Mouse (Mus musculus) CH12.LX (cell line): ENCODE data around the gene Tspan33. TPM values are rescaled to one million over a fixed set of nuclear protein-coding genes. Genes with fewer than 3 reads are reported as not detected.
"Not testable (repeated sequence)": the region's sequence is repeated elsewhere in the genome, so short reads cannot be mapped to it uniquely, and the experiment has no call there.

Experiments
- DNase-seq: peaks from one replicate; pipeline ENCODE4 v3.0.0-alpha.2; 2013; ENCODE audit errors: extremely low read depth
- H3K27ac ChIP-seq: 2 replicates; pipeline ENCODE4 v1.5.1; 2012; ENCODE audit warnings: low read depth, mild to moderate bottlenecking, control low read depth, moderate library complexity; ENCODE audit not compliant: insufficient read depth
- H3K27me3 ChIP-seq: replicated peaks from 2 replicates; pipeline ENCODE3; 2012; ENCODE audit warnings: inconsistent platforms
- H3K36me3 ChIP-seq, 2 experiments: replicated peaks in 1 of 2; 2 replicates each; pipeline versions ENCODE3 to v1.6.1; 2012; ENCODE audit warnings: inconsistent platforms in 1 of 2, low read length in 1 of 2, mild to moderate bottlenecking in 1 of 2, mixed read lengths in 1 of 2, moderate library complexity in 1 of 2; ENCODE audit not compliant: control insufficient read depth in 1 of 2, insufficient read depth in 1 of 2
- H3K4me1 ChIP-seq, 2 experiments: 2 replicates each; pipeline ENCODE4 v1.6.1; 2012; ENCODE audit warnings: inconsistent platforms in 1 of 2, moderate library complexity in 1 of 2; ENCODE audit not compliant: insufficient read depth in 2 of 2, control insufficient read depth in 1 of 2
- H3K4me2 ChIP-seq: 2 replicates; pipeline ENCODE4 v1.6.1; 2012; ENCODE audit warnings: low read depth, mild to moderate bottlenecking, control low read depth; ENCODE audit not compliant: poor library complexity, insufficient read depth, severe bottlenecking
- H3K4me3 ChIP-seq, 3 experiments: fragments of 150-350 bp in 1 of 3; sonication (generic) in 1 of 3; replicated peaks in 1 of 3; 2 replicates each; pipeline versions ENCODE3 to v1.5.1; 2011 to 2012; ENCODE audit warnings: low read depth in 2 of 3, low read length in 2 of 3, mild to moderate bottlenecking in 2 of 3, moderate library complexity in 2 of 3, control low read depth in 1 of 3, improper control_type of control experiment in 1 of 3, inconsistent platforms in 1 of 3, mixed read lengths in 1 of 3; ENCODE audit not compliant: poor library complexity in 1 of 3
- H3K79me2 ChIP-seq: replicated peaks from 2 replicates; pipeline ENCODE4 v1.6.1; 2012; ENCODE audit warnings: mild to moderate bottlenecking, moderate library complexity; ENCODE audit not compliant: control insufficient read depth, poor library complexity, insufficient read depth, severe bottlenecking; ENCODE audit errors: extremely low read depth
- H3K9ac ChIP-seq: 2 replicates; pipeline ENCODE4 v1.6.1; 2012; ENCODE audit warnings: low read depth, mild to moderate bottlenecking, control low read depth, moderate library complexity; ENCODE audit not compliant: insufficient read depth
- H3K9me3 ChIP-seq: replicated peaks from 2 replicates; pipeline ENCODE3; 2012; ENCODE audit warnings: low read length, inconsistent platforms, mixed read lengths
- HCFC1 ChIP-seq: IDR thresholded peaks from 2 replicates; pipeline ENCODE4 v1.6.1; 2012; ENCODE audit warnings: low read depth, mild to moderate bottlenecking, inconsistent platforms, low read length, improper control_type of control experiment
- IRF4 ChIP-seq: IDR thresholded peaks from 2 replicates; pipeline ENCODE4 v1.6.1; 2014; ENCODE audit warnings: low read depth, mild to moderate bottlenecking, inconsistent platforms, low read length, improper control_type of control experiment
- MAFK ChIP-seq: IDR thresholded peaks from 2 replicates; pipeline ENCODE4 v1.6.1; 2011; ENCODE audit warnings: low read length, improper control_type of control experiment; ENCODE audit not compliant: insufficient replicate concordance
- MXI1 ChIP-seq: IDR thresholded peaks from 2 replicates; pipeline ENCODE4 v1.6.1; 2011; ENCODE audit warnings: mild to moderate bottlenecking, low read depth, low read length, improper control_type of control experiment
- NELFE ChIP-seq: IDR thresholded peaks from 2 replicates; pipeline ENCODE4 v1.6.1; 2011; ENCODE audit warnings: low read depth, low read length, improper control_type of control experiment
- RCOR1 ChIP-seq: conservative IDR thresholded peaks from 2 replicates; pipeline ENCODE4 v1.6.1; 2012; ENCODE audit warnings: low read depth, mild to moderate bottlenecking, inconsistent platforms, low read length, improper control_type of control experiment
- SMC3 ChIP-seq: IDR thresholded peaks from 2 replicates; pipeline ENCODE4 v1.6.1; 2011; ENCODE audit warnings: low read depth, low read length, improper control_type of control experiment
- TBP ChIP-seq: conservative IDR thresholded peaks from 2 replicates; pipeline ENCODE4 v1.6.1; 2011; ENCODE audit warnings: low read depth, low read length, improper control_type of control experiment
- TCF12 ChIP-seq: IDR thresholded peaks from 2 replicates; pipeline ENCODE4 v1.6.1; 2014; ENCODE audit warnings: low read depth, mild to moderate bottlenecking, inconsistent platforms, low read length, improper control_type of control experiment
- ZMIZ1 ChIP-seq: IDR thresholded peaks from 2 replicates; pipeline ENCODE4 v1.6.1; 2012; ENCODE audit warnings: low read depth, mild to moderate bottlenecking, inconsistent platforms, low read length, improper control_type of control experiment
- dilution Hi-C: fragments of 300-500 bp; cut with MboI; formaldehyde crosslinking; loops from 2 replicates; pipeline ENCODE4 v1.14.3; 2020; ENCODE audit warnings: low sequenced_read_pairs; ENCODE audit not compliant: extremely low pct_unique_long_range_greater_than_20kb, extremely low pct_ligation_motif_present
- in situ Hi-C: fragments of 300-500 bp; cut with MboI; formaldehyde crosslinking; loops from 3 replicates; pipeline ENCODE4 v1.14.3; 2019; ENCODE audit warnings: low sequenced_read_pairs, low pct_ligation_motif_present, low pct_unique_long_range_greater_than_20kb, mixed read lengths
- polyA plus RNA-seq: library from polyadenylated mRNA; unstranded; fragments of >175 nt; gene quantifications from 2 replicates; pipeline ENCODE4 v1.2.1, GENCODE M21; 2012; ENCODE audit warnings: low read depth; ENCODE audit not compliant: insufficient read length
- total RNA-seq, 2 experiments: library from RNA; depleted of rRNA; stranded (reverse); fragments of 300-350 nt in 1 of 2; fragments of >200 nt in 1 of 2; gene quantifications; 2 replicates each; pipeline ENCODE4 v1.2.3; 2012 to 2014

Tspan33 gene
- total and polyA plus RNA-seq, 3 experiments = 8.5 to 12.2 (median 10.4) TPM

DNA sequence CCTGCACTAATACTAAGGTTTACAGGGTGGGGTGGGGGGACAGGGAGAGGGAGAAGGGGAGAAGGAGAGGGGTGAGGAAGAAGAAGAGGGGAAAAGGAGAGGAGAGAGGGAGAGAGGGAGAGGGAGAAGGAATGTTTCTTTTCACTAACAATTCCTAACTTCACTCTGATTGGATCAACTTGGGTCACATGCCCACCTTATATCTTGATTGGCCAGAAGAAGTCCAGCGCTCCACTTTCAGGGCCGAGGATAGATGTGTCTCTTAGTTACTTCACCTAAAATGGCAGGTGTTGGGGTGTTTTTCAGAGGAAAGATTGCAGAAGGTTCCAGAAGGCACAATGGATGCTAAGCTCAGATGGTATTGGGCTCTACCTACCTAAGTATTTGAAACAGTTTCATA, 20.3 kb upstream of the Tspan33 start:
- no peak for DNase-seq
- Histone ChIP-seq H3K79me2 (no peaks in the 10 kb centered on the region), H3K4me2 (no peak overlapping the region), H3K4me3 (no peak overlapping the region), H3K27me3 (no peaks in the 10 kb centered on the region), H3K9ac (no peak overlapping the region), H3K36me3 (no peaks in the 10 kb centered on the region), H3K27ac (no peak overlapping the region), H3K9me3 (no peaks in the 10 kb centered on the region), H3K4me1 (no peaks in the 10 kb centered on the region)
- dilution Hi-C loops = no loop called here
- no peak for TF ChIP-seq TCF12
- no peak for TF ChIP-seq RCOR1
- TF ChIP-seq HCFC1 = no peak
- TF ChIP-seq MAFK = no peak
- no peak for TF ChIP-seq MXI1
- in situ Hi-C loops = no loop called here

DNA sequence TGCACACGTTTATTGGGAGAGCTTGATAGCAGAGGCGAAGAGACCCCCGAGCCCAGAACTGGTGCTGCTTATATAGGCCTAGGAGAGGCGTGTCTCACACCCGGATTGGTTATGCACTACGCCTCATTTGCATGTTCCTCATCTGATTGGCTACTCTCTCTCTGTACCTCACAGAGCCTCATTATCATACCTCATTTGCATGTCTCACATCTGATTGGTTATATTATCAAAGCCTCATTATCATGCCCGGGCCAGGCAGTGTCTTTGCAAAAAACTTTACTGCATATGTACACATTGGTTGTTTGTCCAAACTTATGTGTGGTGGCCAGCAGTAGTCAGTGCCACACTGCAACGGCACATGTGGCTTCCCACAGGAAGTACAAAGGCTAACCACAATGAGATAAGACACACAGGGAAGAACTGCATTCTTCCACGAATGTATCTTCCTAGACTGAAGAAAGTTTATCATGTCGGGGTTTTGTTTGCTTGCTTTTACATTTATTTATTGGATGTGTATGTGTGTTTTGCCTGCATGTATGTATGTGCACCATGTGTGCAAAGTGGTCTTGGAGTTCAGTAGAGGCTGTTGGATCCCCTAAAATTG, 14.0 kb upstream of the Tspan33 start:
- H3K9ac ChIP-seq, H3K4me1 ChIP-seq, dilution Hi-C loops, H3K79me2 ChIP-seq, H3K4me3 ChIP-seq, H3K36me3 ChIP-seq, in situ Hi-C loops, DNase-seq, H3K27ac ChIP-seq, H3K27me3 ChIP-seq, H3K9me3 ChIP-seq, H3K4me2 ChIP-seq: not testable (repeated sequence)

- no peaks in the 10 kb centered on the region for H3K9me3 ChIP-seq
- no peaks in the 10 kb centered on the region for H3K79me2 ChIP-seq
- no peaks in the 10 kb centered on the region for H3K36me3 ChIP-seq
- no peak overlapping the region for H3K4me3 ChIP-seq
- no peak overlapping the region for H3K9ac ChIP-seq
- in situ Hi-C loops = no loop called here
- no peaks in the 10 kb centered on the region for H3K27me3 ChIP-seq
- no peak overlapping the region for H3K27ac ChIP-seq
- TF ChIP-seq TBP (no peak), NELFE (no peak), ZMIZ1 (no peak), SMC3 (no peak), IRF4 (no peak), MAFK (no peak)
- dilution Hi-C loops = no loop called here
- no peak overlapping the region for H3K4me2 ChIP-seq
- DNase-seq = no peak
- H3K4me1 ChIP-seq = no peaks in the 10 kb centered on the region
Observed at GRCm38 (mm10) chr6:29681853-29682252, 12.2 kb upstream of the Tspan33 start.
